Mouse (Mus musculus): Measurements from ENCODE around the gene Dct.

GRCm38 (mm10) chr14:117993845-117994244 lies 58.2 kb downstream of the Dct start:
- TF ChIP-seq CTCF (IDR thresholded peaks at IDR 0.05; ENCODE audit: extremely low read depth, insufficient read length, insufficient replicate concordance, low read depth, low read length) (no peak), POLR2A (IDR thresholded peaks at IDR 0.05; ENCODE audit: low read depth, low read length) (no peak)

All from small intestine, adult 2 months (tissue).